Mouse (Mus musculus) hindbrain, postnatal 0 days (tissue): ENCODE data around the gene Cdh13. TPM values are rescaled to one million over a fixed set of nuclear protein-coding genes. Genes with fewer than 3 reads are reported as not detected.
A peak's percentile ranks its signal among the peaks of the same experiment; 100 is the strongest.

ENCODE experiments used
- ATAC-seq: fragments of 200-750 bp; cut with Nextera tagmentation; 2 replicates; pipeline ENCODE4 v1.8.0; 2017; ENCODE audit warnings: mild to moderate bottlenecking, moderate TSS enrichment, moderate library complexity
- DNase-seq: peaks from one replicate; pipeline ENCODE4 v3.0.0-alpha.2; 2015; ENCODE audit warnings: low spot score
- H3K27ac ChIP-seq: fragments of 300-500 bp; sonication (generic); 2 replicates; pipeline ENCODE4 v1.5.1; 2014; ENCODE audit warnings: mild to moderate bottlenecking
- H3K27me3 ChIP-seq: fragments of 300-500 bp; sonication (generic); 2 replicates; pipeline ENCODE4 v1.6.1; 2014; ENCODE audit warnings: low read length, mixed read lengths; ENCODE audit not compliant: insufficient read depth
- H3K36me3 ChIP-seq: fragments of 300-500 bp; sonication (generic); 2 replicates; pipeline ENCODE4 v1.6.1; 2014; ENCODE audit warnings: low read length, mixed read lengths; ENCODE audit not compliant: insufficient read depth
- H3K4me1 ChIP-seq: fragments of 300-500 bp; sonication (generic); 2 replicates; pipeline ENCODE4 v1.6.1; 2014; ENCODE audit warnings: antibody characterized with exemption, low read length, mixed read lengths; ENCODE audit not compliant: insufficient read depth
- H3K4me2 ChIP-seq: fragments of 300-500 bp; sonication (generic); 2 replicates; pipeline ENCODE4 v1.6.1; 2014; ENCODE audit warnings: low read depth, mild to moderate bottlenecking, low read length, moderate library complexity, mixed read lengths
- H3K4me3 ChIP-seq: fragments of 300-500 bp; sonication (generic); 2 replicates; pipeline ENCODE4 v1.5.1; 2014; ENCODE audit warnings: low read length
- H3K9ac ChIP-seq: fragments of 300-500 bp; sonication (generic); replicated peaks from 2 replicates; pipeline ENCODE4 v1.6.1; 2014; ENCODE audit warnings: mild to moderate bottlenecking, low read length, moderate library complexity, mixed read lengths
- H3K9me3 ChIP-seq: fragments of 300-500 bp; sonication (generic); 2 replicates; pipeline ENCODE4 v1.6.1; 2016; ENCODE audit warnings: low read length, mixed read lengths
- CTCF ChIP-seq: IDR thresholded peaks from 2 replicates; pipeline ENCODE4 v1.5.1; 2016; ENCODE audit warnings: antibody characterized with exemption, control low read depth, low read depth
- WGBS: fragments of 180-500 bp; shearing (Covaris S2); extraction: QIAGEN DNeasy Blood & Tissue Kit; methylation state at CpG from one replicate; pipeline ENCODE4 v1.1.7; 2014; 5-methylcytosine and 5-hydroxymethylcytosine counted together
- polyA plus RNA-seq: library from polyadenylated mRNA; unstranded; fragments of >200 nt; fragmentation: Nextera tagmentation; extraction: Ambion mirVana; gene quantifications from 2 replicates; pipeline ENCODE4 v1.2.1, GENCODE M21; 2015
- total RNA-seq: library from RNA; depleted of rRNA; stranded (reverse); fragments of >200 nt; gene quantifications from 2 replicates; pipeline ENCODE4 v1.2.3, GENCODE M21; 2014

Gene Cdh13
- total and polyA plus RNA-seq, 2 experiments from 2014 or later = 137 to 141 TPM

DNA sequence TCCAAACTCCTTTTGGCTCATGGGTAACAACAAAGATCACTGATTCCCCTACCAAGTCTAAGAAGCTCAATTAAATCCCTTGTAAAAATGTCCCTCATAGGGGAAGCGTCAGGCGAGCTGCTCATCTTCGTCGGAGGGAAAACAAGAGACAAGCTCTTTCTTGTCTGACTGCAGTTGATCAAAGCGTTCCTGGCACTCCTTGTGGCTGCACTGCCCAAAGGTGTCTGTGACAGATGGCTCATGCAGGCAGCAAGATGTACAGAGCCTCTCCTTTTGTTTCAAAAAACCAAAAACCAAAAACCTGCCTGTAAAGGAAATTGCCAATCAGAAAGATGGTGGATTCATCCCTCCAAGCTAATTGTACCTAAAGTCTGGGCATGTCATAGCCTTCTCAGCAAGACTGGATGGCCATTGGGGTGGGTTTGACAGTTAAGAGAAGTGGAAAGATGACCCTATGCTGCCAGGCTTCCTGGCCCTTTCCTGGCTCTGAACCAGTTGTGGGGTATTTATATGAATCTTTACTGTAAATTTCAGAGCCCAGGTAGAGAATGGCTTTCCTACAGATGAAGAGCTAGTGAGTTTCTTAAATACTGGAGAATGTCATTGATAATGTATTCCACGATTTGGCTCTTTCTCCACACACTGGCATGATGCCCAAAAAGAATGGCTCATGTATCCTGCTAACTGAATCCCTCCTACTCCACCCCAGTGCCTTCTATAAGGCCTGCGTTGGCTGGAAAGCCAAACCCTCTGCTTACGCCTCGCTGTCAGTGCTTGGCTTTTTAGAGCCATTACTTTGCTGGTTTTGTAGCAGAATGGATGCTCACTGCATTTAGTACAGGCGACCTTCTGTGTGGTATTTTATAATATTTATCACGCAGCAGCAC is 596.6 kb downstream of the Cdh13 start:
- H3K9ac ChIP-seq = no peak overlapping the region
- DNase-seq (peak; percentile 64), ATAC-seq (no peak)
- H3K36me3 ChIP-seq = no peaks in the 10 kb centered on the region
- TF ChIP-seq CTCF = no peak
- H3K27me3 ChIP-seq = no peaks in the 10 kb centered on the region
- peak overlapping the region; percentile 65; the same call in 1 of the 2 replicates for H3K27ac ChIP-seq
- H3K4me3 ChIP-seq = no peak overlapping the region
- 55% methylated on average over 11 of the region's 11 CpGs for WGBS
- no peak overlapping the region for H3K4me2 ChIP-seq
- H3K9me3 ChIP-seq = no peaks in the 10 kb centered on the region
- H3K4me1 ChIP-seq = no peaks in the 10 kb centered on the region

DNA sequence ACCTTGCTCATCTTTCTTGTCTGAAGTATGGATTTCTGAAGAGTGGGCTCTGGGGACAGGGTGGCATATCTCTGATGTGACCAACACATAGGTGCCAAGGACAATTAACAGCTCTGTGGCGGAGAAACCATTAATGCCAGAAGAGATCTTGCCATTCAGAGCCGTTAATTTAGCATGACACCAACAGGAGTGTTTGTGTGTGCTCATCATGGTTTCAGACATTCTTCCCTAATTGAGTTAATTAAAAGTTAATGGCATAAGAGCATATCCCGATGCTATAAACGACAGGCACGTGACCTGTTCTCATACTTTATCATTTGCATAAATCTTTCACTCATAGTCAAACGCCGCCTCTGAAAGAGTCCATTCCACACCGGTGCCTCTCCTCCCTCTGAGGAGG is 600.8 kb downstream of the Cdh13 start:
- ATAC-seq (no peak), DNase-seq (no peak)
- Histone ChIP-seq H3K27me3 (no peaks in the 10 kb centered on the region), H3K4me2 (no peak overlapping the region), H3K9ac (no peak overlapping the region), H3K27ac (no peak overlapping the region), H3K36me3 (no peaks in the 10 kb centered on the region), H3K9me3 (no peaks in the 10 kb centered on the region), H3K4me3 (no peak overlapping the region), H3K4me1 (no peaks in the 10 kb centered on the region)
- WGBS = 49% methylated on average over 8 of the region's 8 CpGs
- no peak for TF ChIP-seq CTCF

DNA sequence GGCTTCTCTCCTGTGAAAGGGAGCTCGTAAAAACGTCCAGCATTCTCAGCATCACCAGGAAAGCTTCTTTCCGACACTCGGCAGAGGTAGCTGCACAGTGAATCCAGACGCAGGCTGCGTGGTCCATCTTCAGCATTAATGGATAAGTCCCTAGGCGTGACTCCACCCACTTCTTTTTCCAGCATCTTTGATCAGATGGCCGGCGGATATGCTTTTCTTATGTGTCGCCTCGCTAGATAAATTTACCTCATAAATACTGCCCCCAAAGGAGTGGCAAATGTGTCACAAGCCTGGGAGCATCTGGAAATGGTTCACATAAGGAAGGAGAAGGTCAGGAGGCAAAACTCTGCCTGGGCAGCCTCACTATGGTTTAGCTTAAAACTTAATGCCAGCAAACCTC is 601.5 kb downstream of the Cdh13 start:
- no peak for TF ChIP-seq CTCF
- Histone ChIP-seq H3K4me1 (no peaks in the 10 kb centered on the region), H3K27me3 (no peaks in the 10 kb centered on the region), H3K4me2 (no peak overlapping the region), H3K9me3 (no peaks in the 10 kb centered on the region), H3K27ac (no peak overlapping the region), H3K9ac (no peak overlapping the region), H3K36me3 (no peaks in the 10 kb centered on the region), H3K4me3 (no peak overlapping the region)
- WGBS = 81% methylated on average over 11 of the region's 11 CpGs
- DNase-seq = no peak
- no peak for ATAC-seq

DNA sequence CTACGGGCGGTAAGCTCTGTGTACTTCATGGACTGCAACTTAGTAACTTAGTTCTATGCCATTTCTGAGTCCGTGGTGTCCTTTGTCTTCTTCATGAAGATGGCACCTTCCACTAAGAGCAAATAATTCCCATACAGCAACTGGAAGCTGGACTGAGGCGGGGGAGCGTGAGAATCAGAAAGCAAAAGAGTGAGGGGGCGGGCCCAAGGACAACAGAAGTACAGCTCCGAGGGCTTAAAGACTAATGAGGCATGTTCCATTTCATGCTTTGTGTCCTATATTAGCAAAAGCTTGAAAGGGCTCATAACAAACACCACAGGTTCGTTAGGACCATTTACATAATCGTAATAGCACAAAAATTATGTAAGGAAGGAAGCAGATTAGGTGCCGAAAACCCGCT is 618.9 kb downstream of the Cdh13 start:
- WGBS = 71% methylated on average over 11 of the region's 11 CpGs
- ATAC-seq = no peak

DNA sequence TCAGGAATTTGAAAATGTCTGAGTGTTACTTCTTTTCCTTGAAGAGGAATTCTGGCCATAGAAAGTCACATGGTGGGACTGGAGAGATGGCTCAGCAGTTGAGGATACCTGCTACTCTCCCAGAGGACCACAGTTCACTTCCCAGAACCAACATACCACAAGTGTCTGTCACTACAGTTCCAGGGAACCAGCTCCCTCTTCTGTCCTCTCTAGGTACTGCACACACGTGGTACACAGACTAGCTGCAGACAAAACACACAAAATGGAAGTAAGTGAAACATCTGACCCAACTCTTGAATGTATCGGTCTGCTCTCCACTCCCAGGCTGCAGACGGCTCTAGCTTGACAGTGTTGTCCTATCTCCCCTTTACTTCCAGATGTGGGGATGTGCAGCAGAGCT is 633.0 kb downstream of the Cdh13 start:
- H3K4me1 ChIP-seq = no peaks in the 10 kb centered on the region
- ATAC-seq (no peak), DNase-seq (no peak)
- WGBS = 95% methylated on average over 3 of the region's 3 CpGs
- no peak overlapping the region for H3K27ac ChIP-seq
- peak; percentile 25; the same call in 1 of the 2 replicates for TF ChIP-seq CTCF
- H3K9me3 ChIP-seq = 0 out of 2 replicates have a peak, but pooled peaks cover 5% of the 10 kb centered on the region
- no peak overlapping the region for H3K4me3 ChIP-seq
- H3K9ac ChIP-seq = no peak overlapping the region
- H3K36me3 ChIP-seq = no peaks in the 10 kb centered on the region
- H3K4me2 ChIP-seq = no peak overlapping the region
- no peaks in the 10 kb centered on the region for H3K27me3 ChIP-seq

More for the DNA sequence above, 618.9 kb downstream of the Cdh13 start:
- no peaks in the 10 kb centered on the region for H3K36me3 ChIP-seq
- no peak for TF ChIP-seq CTCF
- H3K4me3 ChIP-seq = no peak overlapping the region
- H3K27ac ChIP-seq = no peak overlapping the region
- no peak overlapping the region for H3K9ac ChIP-seq
- H3K4me1 ChIP-seq = no peaks in the 10 kb centered on the region
- no peak overlapping the region for H3K4me2 ChIP-seq
- no peaks in the 10 kb centered on the region for H3K9me3 ChIP-seq
- no peaks in the 10 kb centered on the region for H3K27me3 ChIP-seq
- no peak for DNase-seq

DNA sequence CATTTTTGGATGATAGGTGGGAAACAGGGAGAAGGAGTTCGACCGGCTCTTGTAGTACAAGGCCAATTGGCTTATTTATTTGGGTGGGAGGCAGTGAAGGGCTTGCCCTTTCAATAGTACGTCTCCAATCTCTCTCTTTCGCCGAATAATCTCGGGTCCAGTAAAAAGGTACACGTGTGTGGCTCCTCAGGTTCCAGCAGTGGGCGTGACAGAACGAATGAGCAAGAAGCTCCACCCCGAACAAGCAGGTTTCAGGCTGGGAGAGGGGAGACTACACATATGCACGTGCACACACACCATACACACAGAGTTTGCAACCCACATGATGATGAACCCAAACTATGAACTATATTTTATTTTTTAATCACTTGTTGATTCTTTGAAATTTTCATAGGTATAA is 653.9 kb downstream of the Cdh13 start:
- Histone ChIP-seq H3K4me2 (no peak overlapping the region), H3K27ac (no peak overlapping the region), H3K36me3 (no peaks in the 10 kb centered on the region), H3K4me1 (no peaks in the 10 kb centered on the region), H3K9ac (no peak overlapping the region), H3K4me3 (no peak overlapping the region), H3K27me3 (no peaks in the 10 kb centered on the region), H3K9me3 (no peaks in the 10 kb centered on the region)
- ATAC-seq (no peak), DNase-seq (no peak)
- 33% methylated on average over 11 of the region's 11 CpGs for WGBS
- no peak for TF ChIP-seq CTCF

DNA sequence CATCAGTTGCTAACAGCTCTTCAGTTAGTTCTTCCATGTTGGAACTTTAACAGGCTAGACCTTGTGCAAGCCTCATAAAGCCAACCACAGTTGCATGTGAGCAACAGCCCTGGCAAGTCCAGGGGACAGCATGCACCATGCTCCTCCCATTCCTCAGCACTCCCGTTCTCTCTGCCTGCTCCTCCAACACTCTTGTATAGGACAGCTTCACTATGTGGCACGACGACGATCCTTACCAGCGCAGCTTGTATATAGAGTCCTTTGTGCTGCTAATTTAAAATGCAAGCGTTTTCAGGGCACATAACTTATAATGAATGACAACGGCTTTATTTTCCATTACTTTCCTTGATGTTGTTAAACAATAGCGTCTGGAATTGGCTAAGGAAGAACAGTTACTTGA is 654.5 kb downstream of the Cdh13 start:
- Histone ChIP-seq H3K4me2 (no peak overlapping the region), H3K4me1 (no peaks in the 10 kb centered on the region), H3K27me3 (no peaks in the 10 kb centered on the region), H3K36me3 (no peaks in the 10 kb centered on the region), H3K4me3 (no peak overlapping the region), H3K27ac (no peak overlapping the region), H3K9me3 (no peaks in the 10 kb centered on the region), H3K9ac (no peak overlapping the region)
- TF ChIP-seq CTCF = no peak
- ATAC-seq = no peak
- no peak for DNase-seq
- 19% methylated on average over 8 of the region's 8 CpGs for WGBS
